Mouse (Mus musculus) testis, adult 2 months (tissue): ENCODE results near the gene Pccb.

Source experiments
- CTCF ChIP-seq: fragments of 200-500 bp; IDR thresholded peaks from 2 replicates; pipeline ENCODE4 v1.5.1; 2012; ENCODE audit warnings: low read depth, mild to moderate bottlenecking, inconsistent platforms, low read length, moderate library complexity; ENCODE audit not compliant: control insufficient read depth, insufficient read depth, insufficient replicate concordance
- POLR2A ChIP-seq: fragments of 200-500 bp; IDR thresholded peaks from 2 replicates; pipeline ENCODE4 v1.6.1; 2012; ENCODE audit warnings: low read depth, mild to moderate bottlenecking, inconsistent platforms, low read length, moderate library complexity; ENCODE audit not compliant: control insufficient read depth

GRCm38 (mm10) chr9:101062253-101062780, 27.6 kb upstream of the Pccb start:
- TF ChIP-seq CTCF: no peak
- no peak for TF ChIP-seq POLR2A
